Mouse (Mus musculus) erythroid progenitor cell, adult 5-6 weeks (primary cell): ENCODE results near the gene Banf1. TPM values are rescaled to one million over a fixed set of nuclear protein-coding genes. Genes with fewer than 3 reads are reported as not detected.
"Not testable (repeated sequence)": the region's sequence is repeated elsewhere in the genome, so short reads cannot be mapped to it uniquely, and the experiment has no call there.

Experiments
- ATAC-seq: replicated peaks from 2 replicates; pipeline ENCODE4 v1.8.0; 2016; ENCODE audit warnings: moderate number of reproducible peaks, mild to moderate bottlenecking, moderate TSS enrichment, inconsistent platforms; ENCODE audit not compliant: poor library complexity, low FRiP score, severe bottlenecking
- total RNA-seq, 2 experiments: library from RNA; stranded (forward) in 1 of 2; stranded (reverse) in 1 of 2; fragments of 150-400 nt in 1 of 2; fragments of 186-747, 209-891 nt in 1 of 2; gene quantifications; 2 replicates each; pipeline versions ENCODE4 v1.2.3 to v1.2.4; 2015 to 2017; ENCODE audit warnings: low replicate concordance in 2 of 2

Banf1 gene
- total RNA-seq (2015; ENCODE audit: low replicate concordance) (150 and 163 TPM in 2 replicates), total RNA-seq (2017; ENCODE audit: low replicate concordance) (29.1 and 34.9 TPM in 2 replicates)

DNA sequence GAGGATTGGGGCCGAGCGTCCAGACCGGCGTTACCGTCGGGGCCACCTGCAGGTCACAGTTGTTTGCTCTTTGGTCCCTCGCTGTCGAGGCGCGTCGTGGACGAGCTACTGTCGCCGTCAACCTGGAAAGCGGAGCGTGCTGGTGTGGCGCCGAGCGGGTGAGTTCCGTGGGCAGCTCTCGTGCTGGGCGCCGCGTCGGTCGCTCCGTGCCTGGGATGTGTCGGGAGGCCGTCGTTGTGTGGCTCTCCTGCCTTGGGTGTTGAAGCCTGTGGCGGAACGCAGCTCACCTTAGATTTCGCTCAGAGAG, at the start of gene Banf1:
TSS of gene Banf1 (minus strand) at position 116 of the 307 bp plus-strand sequence.
- peak; percentile 60 for ATAC-seq

DNA sequence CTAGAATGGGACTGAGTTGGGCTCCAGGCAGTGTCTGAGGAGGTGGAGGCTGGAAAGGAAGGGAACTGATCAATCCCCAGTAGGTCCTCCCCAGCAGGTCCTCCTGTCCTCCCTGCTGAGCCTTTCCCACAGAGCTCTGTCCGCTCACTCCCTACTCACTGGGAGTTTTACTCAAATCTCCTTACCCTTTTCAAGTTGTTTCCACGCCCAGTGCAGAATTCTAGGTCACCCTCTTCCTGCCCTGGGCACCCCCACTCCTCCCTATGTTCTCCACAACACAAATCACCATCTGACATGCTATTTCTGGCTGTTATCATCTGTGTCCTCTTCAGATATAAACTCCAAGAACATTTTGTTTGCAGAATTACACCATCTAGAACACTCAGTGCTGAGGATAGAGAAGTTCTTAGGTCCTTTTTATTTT, 47.6 kb upstream of the Banf1 start:
- ATAC-seq, result no peak

DNA sequence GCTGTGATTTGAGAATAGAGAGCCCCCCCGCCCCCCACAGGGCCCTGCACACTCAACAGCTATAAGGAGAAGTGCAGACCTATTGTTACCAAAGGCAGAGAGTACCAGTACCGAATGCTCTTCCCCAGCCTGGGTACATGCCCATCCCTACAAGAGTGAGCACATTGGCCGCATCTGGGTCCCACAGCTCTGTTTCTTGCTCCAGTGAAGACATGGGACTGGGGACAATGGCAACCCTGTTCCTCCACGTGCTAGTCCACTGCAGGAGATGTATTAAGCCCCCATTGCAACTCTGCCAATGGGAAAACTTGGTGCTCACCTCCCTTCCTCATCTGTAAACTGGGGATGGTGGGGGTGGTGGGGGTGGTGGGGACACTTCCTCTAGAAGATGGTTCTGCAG, 46.9 kb upstream of the Banf1 start:
- ATAC-seq, result no peak

DNA sequence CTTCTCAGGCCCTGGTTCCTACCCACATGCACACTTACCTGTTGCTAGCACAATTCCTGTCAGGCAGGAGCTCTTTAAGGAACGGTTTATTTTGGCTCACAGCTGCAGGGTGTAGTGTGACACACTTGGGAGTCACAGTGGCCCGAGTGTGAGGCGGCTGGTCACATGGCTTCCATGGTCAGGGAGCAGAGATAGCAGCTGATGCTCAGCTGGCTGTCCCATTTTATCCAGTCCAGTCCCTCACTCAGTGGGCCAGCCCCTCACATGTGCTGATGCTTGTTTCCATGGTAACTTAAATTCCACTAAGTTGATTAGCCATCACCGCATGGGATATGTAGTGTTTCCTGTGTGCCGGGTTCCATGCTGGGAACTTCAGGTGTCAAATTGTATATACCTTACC, 45.0 kb upstream of the Banf1 start:
- ATAC-seq, result no peak

DNA sequence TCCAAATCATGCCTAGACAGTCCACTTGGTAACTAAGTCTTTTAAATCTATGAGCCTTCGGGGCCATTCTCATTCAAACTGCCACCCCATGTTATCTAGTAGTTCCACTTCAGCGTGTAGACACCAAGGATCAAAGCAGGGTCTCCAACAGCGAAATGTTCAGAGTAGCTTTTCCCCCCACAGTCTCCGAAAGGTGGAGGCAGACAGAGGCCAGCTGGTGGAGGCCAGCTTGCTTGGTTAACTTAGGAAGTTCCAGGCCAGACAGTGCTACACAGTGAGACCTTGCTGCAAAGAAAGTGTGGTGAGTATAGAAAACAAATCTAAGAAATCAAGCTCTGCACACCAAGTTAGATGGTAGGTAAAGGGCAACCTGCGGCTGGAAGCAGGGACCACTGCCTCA, 43.7 kb upstream of the Banf1 start:
- no peak for ATAC-seq

DNA sequence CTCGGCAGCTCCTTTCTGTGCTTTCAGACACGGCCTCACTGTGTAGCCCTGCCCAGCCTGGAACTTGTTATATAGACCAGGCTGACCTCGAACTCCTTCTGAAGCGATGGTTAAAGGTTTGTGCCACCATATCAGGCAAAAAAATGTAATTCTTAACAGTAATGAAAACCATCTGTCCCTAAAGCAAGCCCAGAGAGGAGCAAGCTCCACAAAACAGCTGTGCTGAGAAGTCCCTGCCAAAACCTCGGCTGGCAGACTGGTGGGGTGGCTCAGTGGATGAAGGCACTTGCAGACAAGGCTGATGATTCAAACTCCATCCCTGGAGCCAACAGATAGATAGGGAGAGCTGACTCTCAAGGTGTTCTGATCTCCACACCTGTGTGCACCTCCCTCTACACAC, 42.1 kb upstream of the Banf1 start:
- no peak for ATAC-seq

DNA sequence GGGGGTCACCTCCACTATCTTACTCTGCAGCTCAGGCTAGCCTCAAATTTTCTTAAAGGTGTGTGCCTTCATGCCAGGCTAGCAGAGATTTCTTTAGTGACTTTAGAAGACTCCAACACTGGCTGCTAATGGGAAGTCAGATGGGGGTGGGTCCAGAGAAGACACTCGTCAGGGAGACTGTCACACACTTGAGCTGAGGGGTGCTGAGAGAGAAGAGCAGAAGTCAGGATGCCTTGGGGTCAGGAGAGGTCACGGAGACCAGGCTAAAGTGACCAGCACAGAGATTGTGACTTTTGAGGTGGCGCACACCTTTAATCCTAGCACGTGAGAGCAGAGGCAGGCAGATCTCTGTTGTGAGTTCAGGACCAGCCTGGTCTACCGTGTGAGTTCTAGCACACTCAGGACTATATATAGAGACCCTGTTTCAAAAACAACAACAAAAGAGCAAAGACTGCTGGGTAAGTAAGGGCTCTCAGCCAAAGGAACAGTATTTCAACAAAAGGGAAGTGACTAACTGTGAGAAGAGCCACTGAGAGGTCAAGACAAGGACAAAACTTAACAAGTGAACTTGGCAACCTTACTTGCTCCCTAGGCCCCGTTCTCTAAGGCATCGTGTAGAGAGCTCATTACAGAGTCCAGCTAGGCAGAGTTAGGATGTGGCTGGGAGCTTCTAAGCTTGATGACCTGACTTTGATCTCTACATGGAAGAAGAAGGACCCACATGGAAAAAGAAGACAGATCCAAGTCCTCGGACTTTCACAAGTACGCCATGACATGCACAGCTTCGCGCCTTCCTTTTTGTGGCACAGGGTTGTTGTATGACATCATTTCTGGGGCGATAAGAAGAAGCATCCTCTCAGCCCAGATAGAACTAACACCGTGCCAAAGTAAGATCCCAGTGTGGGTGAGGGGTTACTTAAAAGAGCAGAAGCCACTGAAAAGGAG, 41.4 kb upstream of the Banf1 start:
- ATAC-seq, result no peak

DNA sequence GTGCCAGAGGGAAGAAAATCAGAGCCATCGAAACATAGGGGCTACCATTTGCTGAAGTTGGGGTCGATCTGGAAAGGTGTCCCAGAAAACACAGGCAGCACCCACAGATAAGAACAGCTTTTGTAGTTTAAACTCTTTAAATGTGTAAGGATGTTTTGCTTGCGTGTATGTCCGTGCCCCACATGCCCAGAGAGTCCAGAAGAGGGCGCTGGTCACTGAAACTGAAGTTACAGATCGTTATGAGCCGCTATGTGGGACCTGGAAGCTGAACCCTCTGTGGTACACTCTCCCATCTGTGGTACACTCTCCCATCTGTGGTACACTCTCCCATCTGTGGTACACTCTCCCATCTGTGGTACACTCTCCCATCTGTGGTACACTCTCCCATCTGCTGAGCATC, 40.2 kb upstream of the Banf1 start:
- peak; percentile 82 for ATAC-seq

DNA sequence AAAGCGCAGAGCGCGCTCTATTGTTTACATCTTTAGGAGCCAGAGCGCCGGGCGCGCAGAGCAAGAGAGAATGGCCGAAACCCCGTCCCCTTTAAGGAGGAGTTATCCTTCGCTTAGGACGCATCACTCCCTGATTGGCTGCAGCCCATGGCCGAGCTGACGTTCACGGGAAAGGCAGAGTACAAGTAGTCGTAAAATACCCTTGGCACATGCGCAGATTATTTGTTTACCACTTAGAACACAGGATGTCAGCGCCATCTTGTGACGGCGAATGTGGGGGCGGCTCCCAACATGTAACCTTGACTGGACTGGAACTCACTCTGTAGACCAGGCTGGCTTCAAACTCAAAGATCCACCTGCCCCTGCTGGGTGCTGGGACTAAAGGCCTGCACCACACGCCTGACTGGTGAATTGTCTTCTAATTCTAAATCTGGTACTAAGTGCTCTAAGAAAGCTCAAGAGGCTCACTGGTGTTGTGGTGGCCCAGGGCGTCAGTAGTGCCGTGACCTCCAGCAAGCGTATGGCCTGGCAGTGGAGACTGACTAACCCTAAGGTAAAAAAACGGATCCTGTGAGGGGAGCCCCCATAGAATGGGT, 39.7 kb upstream of the Banf1 start:
- peak; percentile 72 for ATAC-seq

DNA sequence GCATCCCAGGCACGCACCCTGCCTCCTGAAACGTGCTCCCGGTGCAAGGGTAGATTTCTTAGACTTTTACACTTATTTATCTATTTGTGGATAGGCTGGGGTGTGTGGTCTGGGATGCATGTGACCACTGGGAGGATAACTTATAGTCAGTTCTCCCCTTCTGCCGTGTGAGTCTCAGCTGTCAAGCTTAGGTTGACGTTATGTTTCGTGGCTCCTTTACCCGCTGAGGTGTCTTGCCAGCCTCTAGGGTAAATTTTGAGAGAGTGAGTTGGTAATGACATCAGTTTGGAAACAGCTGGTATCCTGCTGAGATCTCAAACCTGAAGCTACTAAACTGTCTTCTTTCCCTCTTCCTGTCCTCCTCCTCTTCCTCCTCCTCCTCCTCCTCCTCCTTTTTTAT, 39.0 kb upstream of the Banf1 start:
- peak; percentile 47 for ATAC-seq

DNA sequence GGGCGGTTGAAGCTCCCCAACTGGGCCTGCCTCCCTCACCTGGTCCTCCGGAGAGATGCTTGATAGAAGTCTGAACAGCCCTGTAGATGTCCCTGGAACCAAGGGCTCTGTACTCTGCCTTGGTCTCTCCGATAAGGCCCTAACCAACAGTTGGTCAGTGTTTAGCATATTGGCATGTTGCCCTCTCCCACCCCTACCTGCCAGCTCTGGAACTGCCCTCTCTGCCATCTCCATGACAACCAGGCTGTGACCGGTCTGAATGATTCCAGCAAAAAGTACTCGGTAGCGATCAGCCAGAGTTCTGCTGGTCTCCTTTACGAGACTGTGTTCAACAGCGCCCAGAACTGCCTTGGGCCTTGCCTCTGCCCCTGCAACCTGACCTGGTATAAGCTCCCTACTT, 35.3 kb upstream of the Banf1 start, which contains the start of gene Tsga10ip:
TSS of gene Tsga10ip (minus strand) at position 234 of the 400 bp plus-strand sequence.
- ATAC-seq, result no peak

DNA sequence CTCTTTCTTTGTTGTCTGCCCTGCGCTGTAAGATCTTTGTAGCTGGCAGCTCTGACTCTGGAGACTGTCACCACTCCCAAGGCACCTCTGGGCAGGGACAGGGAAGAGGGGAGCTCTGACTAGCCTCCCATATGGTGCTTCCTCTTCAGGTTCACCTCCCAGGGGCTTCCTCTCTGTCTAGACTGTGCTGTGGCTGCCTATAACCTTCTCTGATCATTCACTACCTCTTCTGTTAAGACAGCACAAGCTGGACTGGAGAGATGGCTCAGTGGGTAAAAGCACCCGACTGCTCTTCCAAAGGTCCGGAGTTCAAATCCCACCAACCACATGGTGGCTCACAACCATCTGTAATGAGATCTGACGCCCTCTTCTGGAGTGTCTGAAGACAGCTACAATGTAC, 34.1 kb upstream of the Banf1 start:
- not testable (repeated sequence) for ATAC-seq

DNA sequence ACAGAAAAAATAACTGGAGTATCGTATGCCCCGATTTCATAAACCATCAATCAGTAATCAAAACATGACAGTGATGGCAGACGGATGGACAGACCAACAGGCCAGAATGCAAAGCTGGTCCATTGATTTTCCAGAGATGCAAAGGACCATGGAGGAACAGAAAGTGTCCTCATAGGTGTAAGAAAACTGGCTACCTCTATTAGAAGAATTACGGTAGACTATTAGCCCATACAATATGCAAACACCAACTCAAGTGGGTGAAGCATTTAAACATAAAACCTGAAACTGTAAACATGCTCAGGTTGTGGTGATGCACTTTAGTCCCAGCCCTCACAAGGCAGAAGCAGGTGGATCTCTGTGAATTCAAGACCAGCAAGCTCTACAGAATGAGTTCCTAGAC, 28.4 kb upstream of the Banf1 start:
- ATAC-seq, result no peak

DNA sequence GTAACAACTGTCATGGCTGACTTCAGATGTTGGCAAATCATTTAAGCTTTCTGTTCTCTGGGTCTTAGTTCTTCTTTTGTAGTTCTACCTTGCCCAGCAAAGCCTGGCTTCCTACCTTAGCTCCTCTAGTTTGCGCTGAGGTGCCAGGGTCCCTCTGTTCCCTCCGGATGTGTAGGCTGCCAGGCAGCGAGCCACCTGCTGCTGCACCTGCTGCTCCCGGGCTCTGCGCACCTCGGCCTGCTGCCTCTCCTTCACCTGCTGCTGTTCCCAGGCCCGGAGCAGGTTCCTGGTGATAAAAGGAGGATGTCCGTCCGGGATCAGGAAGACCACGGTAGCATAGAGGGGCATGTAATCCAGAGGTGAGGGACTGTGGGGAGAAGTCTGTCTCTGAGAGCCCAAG, 27.2 kb upstream of the Banf1 start:
- ATAC-seq, result no peak

DNA sequence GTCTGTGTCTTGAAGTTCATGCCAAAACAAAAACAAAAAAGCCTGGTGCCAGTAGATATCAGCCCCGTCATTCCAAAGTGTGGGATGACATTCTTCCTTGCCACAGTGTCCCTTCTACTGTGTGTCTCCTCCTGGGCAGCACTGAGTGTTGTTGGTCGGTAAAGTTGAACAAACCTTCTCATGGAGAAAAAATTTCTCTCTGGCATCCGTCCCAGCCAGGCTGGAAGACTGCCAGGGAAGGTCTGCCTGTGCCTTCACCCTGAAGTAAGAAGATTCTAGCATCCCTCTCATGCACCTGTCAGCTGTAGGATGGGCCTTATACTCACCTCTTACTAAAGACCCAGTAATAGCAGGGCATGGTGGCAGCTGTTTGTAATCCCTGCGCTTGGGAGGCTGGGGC, 25.9 kb upstream of the Banf1 start:
- ATAC-seq, result no peak

DNA sequence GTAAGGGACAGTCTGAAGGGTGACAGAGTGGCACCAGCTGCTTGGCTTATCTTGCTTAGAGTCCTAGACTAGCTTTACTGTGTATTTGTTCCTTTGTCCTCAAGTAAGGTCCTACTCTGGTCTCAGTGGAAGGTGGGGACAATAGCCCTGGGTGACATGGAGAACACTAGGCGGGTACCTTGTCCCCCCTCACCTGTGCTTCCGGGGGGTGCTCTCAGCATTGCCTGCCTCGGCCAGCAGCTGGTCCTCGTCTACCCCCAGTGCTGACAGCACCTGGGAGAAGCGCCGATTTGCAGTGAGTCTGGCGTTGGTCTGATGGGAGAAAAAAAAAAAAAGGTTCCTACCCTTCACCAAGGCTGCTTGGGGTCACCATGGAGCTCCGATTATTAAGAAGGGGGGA, 23.4 kb upstream of the Banf1 start:
- ATAC-seq, result no peak

DNA sequence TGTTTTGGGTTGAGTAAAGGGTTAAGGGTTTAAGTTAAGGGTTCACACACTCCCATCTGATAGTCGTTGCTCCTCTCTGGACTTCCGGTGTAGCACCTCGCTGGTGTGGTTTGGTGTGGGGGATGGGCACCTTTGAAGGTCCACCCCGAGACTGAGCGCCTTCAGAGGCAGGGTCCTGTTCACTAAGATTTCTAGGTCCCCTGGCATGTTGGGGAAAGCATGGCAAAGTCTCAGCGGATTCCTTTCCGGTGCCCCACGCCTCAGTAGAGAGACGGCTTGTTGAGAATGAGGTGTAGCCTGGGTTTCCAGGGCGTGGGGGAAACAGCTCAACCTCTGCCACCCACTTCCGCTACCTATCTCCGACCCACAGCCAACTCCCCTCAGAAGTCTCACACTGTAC, 22.7 kb upstream of the Banf1 start:
- ATAC-seq, result peak; percentile 59

DNA sequence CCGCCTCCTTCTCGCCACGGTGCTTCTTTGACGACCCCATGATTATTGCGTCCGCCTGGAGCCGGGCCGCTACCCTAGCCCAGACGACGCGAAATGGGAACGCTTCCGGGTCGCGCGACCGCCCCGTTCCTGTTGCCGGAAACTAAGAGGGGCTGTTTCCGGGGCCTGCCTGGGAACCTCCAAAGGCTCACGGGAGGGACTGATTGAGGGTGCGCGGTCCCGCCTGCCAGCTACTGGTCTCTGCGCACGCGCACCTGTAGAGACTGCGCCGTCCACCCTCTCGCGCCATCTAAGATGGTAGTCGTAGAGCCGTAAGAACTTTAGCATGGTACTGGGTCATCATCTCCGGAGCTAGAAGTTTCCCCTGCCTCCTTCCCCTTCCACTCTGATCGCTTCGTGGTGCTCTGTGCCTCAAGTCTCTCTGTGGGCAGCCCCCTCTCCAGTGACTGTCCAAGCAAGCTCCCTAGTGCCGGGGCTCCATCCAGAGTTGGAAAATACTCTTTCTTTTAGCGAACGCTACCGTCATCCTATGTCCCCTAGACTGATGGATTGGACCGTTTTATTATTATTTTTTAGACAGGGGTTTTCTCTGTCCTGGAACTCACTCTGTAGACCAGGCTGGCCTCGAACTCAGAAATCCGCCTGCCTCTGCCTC, 21.7 kb upstream of the Banf1 start, which contains the start of gene Sart1:
TSS of gene Sart1 (minus strand) at position 116 of the 655 bp plus-strand sequence.
- peak; percentile 96 for ATAC-seq

DNA sequence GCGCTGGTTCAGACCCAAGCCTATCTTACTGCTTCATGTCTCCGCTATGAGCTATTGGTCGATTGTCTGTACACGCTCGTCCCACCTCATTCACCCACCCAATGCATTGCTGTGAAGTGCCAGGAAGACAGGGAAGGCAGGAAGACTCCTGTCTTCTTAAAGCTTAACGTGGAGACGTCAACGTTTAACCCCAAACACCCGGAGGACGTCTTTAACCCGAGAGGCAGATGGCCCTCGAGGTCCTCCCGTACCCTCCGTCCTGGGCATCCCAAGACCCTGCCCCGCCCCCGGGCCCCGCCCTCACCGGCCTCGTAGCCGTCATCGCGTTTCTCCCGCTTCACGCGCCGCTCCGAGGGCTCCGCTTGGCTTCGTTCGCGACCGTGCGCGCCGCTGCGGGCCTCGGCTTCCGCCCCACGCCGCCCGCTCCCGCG, 21.1 kb upstream of the Banf1 start:
- ATAC-seq, result no peak

DNA sequence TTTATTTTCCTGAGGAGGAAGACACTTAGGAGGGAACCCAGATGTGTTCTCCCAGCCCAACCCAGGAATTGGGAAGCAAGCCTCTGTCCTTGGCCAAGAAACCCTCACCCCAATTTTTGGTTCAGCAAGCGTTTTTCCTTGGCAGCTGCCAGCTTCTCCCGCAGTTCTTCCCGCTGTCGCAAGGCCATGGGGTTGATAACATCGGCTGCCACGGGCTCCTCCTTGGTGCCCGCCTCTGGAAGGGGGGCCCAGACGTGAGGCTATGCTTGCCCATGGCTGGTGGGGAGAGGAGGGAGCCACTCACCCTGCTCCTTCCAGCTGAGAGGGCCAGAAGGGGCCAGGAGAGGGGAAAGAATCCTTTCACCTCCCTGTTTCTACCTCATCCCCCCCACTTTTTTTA, 17.7 kb upstream of the Banf1 start:
- no peak for ATAC-seq

DNA sequence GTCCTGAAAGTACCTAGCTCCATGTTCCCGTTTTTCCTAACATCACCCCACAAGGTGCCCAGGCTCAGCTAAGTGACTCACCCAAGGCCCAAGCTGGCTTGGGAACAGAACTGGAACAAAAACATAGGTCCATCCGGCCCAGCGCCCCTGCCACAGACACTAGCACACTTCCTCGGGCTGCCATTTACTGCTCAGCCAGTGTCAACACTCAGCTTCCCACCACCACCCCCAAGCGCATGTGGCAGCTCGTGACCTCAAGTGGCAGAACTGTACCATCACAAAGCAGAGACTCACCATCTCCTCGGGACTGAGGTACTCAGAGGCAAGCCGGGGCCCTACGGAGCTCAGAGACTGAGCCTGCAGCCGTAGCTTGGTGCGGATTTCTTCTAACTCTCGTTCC, 16.4 kb upstream of the Banf1 start:
- ATAC-seq, result no peak
